Mouse (Mus musculus): ENCODE results near the gene Hs2st1. TPM values are rescaled to one million over a fixed set of nuclear protein-coding genes. Genes with fewer than 3 reads are reported as not detected.

Gene Hs2st1
- polyA plus RNA-seq, 1 experiment from 2014 or later: 12.1 TPM

DNA sequence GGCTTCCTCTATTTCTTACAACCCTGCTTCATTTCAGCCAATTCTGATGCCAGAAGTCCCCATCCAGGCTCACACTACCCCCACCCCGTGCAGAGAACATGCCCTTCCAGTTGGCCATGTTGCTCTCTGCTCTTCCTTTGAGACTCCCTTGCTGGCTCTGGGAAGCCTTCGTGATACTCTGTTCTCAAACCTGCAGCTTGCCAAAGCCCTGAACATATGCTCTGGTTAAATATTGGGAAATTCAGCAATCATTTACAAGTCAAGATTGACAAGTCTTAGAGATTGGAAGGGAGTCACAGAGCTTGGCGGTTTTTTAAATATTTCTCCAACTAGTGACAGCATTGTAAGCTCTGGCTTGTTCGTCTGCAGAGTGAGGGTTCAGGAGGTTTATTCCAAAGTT lies 183.5 kb downstream of the Hs2st1 start:
- no peak for ATAC-seq
- no peak overlapping the region for H3K4me2 ChIP-seq (ENCODE audit: low read length)
- H3K4me3 ChIP-seq (ENCODE audit: low read length): no peak overlapping the region
- H3K36me3 ChIP-seq (ENCODE audit: control insufficient read depth, insufficient read depth, low read length): no peaks in the 10 kb centered on the region
- no peak overlapping the region for H3K9ac ChIP-seq (ENCODE audit: low read depth, low read length)
- no peaks in the 10 kb centered on the region; the same call in 1 of the 2 replicates for H3K27me3 ChIP-seq (replicated peaks; ENCODE audit: control insufficient read depth, insufficient read depth, low read length)
- 82% methylated on average over 4 of the region's 4 CpGs for WGBS
- no peak overlapping the region for H3K27ac ChIP-seq (ENCODE audit: low read depth, low read length)
- H3K4me1 ChIP-seq (ENCODE audit: control insufficient read depth, insufficient read depth, low read depth, low read length): no peaks in the 10 kb centered on the region
- H3K9me3 ChIP-seq (ENCODE audit: control insufficient read depth, low read length): no peaks in the 10 kb centered on the region

DNA sequence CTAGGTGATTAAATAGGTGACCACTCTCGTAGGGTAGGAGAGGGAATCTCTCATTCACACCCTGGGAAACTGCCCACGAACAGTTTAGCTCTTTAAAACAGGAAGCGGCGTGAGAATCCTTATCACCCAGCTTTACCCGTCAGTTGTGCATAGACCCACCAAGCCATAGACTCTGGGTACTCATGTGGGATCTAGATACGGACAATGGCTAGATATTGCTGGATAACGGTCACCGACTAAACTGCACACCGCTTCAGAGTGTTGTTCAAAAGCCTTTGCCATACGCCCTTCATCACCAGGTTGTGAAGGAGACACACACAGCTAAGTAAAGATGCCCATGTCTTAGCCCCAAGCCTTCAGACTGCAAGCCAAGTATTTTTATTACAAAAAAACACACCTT lies 185.3 kb downstream of the Hs2st1 start:
- no peaks in the 10 kb centered on the region for H3K4me1 ChIP-seq (ENCODE audit: control insufficient read depth, insufficient read depth, low read depth, low read length)
- H3K9ac ChIP-seq (ENCODE audit: low read depth, low read length): no peak overlapping the region
- no peak overlapping the region for H3K4me2 ChIP-seq (ENCODE audit: low read length)
- H3K4me3 ChIP-seq (ENCODE audit: low read length): no peak overlapping the region
- H3K36me3 ChIP-seq (ENCODE audit: control insufficient read depth, insufficient read depth, low read length): no peaks in the 10 kb centered on the region
- no peak for ATAC-seq
- H3K9me3 ChIP-seq (ENCODE audit: control insufficient read depth, low read length): no peaks in the 10 kb centered on the region
- no peak overlapping the region for H3K27ac ChIP-seq (ENCODE audit: low read depth, low read length)
- H3K27me3 ChIP-seq (replicated peaks; ENCODE audit: control insufficient read depth, insufficient read depth, low read length): no peaks in the 10 kb centered on the region; the same call in 1 of the 2 replicates
- WGBS: 95% methylated on average over 10 of the region's 10 CpGs

DNA sequence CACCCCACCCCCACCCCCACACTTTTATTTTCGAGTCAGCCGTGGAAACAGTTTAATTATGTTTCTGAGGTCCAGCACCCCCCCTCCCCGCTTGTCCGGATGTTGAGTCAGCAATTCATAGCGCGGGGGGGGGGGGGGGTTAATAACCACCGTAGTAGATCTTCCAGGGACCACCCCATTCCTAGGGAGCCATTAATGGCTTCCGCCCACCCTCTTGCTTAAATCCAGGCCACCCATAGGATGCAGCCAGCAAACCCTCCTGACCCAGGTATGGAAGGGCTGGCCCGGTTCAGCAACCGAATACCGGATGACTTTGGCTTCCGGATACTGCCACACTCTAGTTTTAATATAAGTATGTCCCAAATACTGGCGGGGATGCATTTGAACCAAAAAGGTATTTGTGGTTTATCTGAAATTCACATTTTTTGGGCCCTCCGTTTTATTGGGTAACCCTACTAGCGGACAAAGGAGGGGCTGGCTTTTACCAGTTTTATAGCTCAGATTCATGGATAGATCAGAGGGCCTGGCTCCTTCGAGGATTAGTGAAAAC lies 188.5 kb downstream of the Hs2st1 start:
- 47% methylated on average over 15 of the region's 16 CpGs for WGBS
- Histone ChIP-seq H3K9me3 (ENCODE audit: control insufficient read depth, low read length) (no peaks in the 10 kb centered on the region), H3K4me1 (ENCODE audit: control insufficient read depth, insufficient read depth, low read depth, low read length) (peaks cover 2% of the 10 kb centered on the region), H3K27ac (ENCODE audit: low read depth, low read length) (no peak overlapping the region), H3K4me3 (ENCODE audit: low read length) (no peak overlapping the region), H3K4me2 (ENCODE audit: low read length) (peak overlapping the region; percentile 49), H3K9ac (ENCODE audit: low read depth, low read length) (no peak overlapping the region), H3K27me3 (replicated peaks; ENCODE audit: control insufficient read depth, insufficient read depth, low read length) (no peaks in the 10 kb centered on the region; the same call in 1 of the 2 replicates), H3K36me3 (ENCODE audit: control insufficient read depth, insufficient read depth, low read length) (no peaks in the 10 kb centered on the region)
- ATAC-seq: no peak

DNA sequence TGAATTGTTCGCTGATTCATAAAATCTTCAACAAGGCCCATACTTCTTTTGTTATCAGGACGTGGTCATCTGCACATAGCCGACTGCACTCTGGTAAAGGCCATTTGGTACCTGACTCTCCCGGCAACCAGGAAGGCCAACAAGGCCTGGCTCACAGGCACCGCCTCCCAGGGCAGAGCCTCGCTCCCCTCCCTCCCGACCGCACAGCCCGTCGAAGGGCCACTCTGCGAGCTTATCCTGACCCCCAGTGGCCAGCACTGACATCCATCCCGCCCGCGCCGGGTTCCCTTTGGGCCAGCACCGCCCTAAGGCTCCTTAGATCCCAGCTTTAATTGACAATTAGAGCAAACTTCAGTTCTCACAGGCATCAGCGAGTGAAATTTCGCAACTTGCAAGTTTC lies 189.1 kb downstream of the Hs2st1 start:
- Histone ChIP-seq H3K4me3 (ENCODE audit: low read length) (peak overlapping the region; percentile 24), H3K9ac (ENCODE audit: low read depth, low read length) (peak overlapping the region; percentile 20; the same call in 1 of the 2 replicates), H3K4me2 (ENCODE audit: low read length) (peak overlapping the region; percentile 49), H3K36me3 (ENCODE audit: control insufficient read depth, insufficient read depth, low read length) (no peaks in the 10 kb centered on the region), H3K27ac (ENCODE audit: low read depth, low read length) (no peak overlapping the region), H3K9me3 (ENCODE audit: control insufficient read depth, low read length) (no peaks in the 10 kb centered on the region), H3K4me1 (ENCODE audit: control insufficient read depth, insufficient read depth, low read depth, low read length) (peaks cover 2% of the 10 kb centered on the region), H3K27me3 (replicated peaks; ENCODE audit: control insufficient read depth, insufficient read depth, low read length) (no peaks in the 10 kb centered on the region; the same call in 1 of the 2 replicates)
- WGBS: 4% methylated on average over 18 of the region's 18 CpGs
- peak; percentile 89 for ATAC-seq

DNA sequence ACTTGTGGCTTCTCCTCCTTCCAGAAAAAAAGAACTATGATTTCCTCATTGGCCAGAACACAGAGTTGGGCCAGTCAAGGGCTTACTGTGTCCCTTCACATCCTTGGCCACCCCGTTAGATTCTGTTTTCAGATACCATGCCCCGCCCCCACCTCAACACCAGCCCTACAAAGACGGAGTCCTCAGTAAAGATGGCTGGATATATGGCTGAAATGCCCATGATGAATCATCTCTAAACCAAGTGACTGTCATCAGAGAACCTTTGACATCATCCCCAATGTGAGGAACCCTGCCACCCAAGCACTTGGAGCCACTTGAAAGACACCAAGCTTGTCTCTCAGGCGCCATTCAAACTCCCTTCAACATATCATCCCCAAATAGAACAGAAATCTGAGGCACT lies 190.2 kb downstream of the Hs2st1 start:
- ATAC-seq: no peak
- Histone ChIP-seq H3K4me2 (ENCODE audit: low read length) (no peak overlapping the region), H3K9me3 (ENCODE audit: control insufficient read depth, low read length) (no peaks in the 10 kb centered on the region), H3K27ac (ENCODE audit: low read depth, low read length) (no peak overlapping the region), H3K36me3 (ENCODE audit: control insufficient read depth, insufficient read depth, low read length) (no peaks in the 10 kb centered on the region), H3K4me3 (ENCODE audit: low read length) (no peak overlapping the region), H3K4me1 (ENCODE audit: control insufficient read depth, insufficient read depth, low read depth, low read length) (peaks cover 2% of the 10 kb centered on the region), H3K9ac (ENCODE audit: low read depth, low read length) (no peak overlapping the region), H3K27me3 (replicated peaks; ENCODE audit: control insufficient read depth, insufficient read depth, low read length) (no peaks in the 10 kb centered on the region; the same call in 1 of the 2 replicates)
- 84% methylated on average over 4 of the region's 4 CpGs for WGBS

Other genes with a start within 250 kb of the Hs2st1 start
- 574 and 619 TPM in 2 replicates for gene Selenof, start 123 bp upstream of the Hs2st1 start, polyA plus RNA-seq (2015; fragmentation: Nextera tagmentation; extraction: Ambion mirVana)
- gene Sh3glb1, start 150.2 kb upstream of the Hs2st1 start, polyA plus RNA-seq (2015; fragmentation: Nextera tagmentation; extraction: Ambion mirVana): 95.4 and 113 TPM in 2 replicates
- gene Clca3a1, start 190.8 kb upstream of the Hs2st1 start, polyA plus RNA-seq (2015; fragmentation: Nextera tagmentation; extraction: Ambion mirVana): 0.26 and 0.31 TPM in 2 replicates
- gene Clca3a2, start 249.3 kb upstream of the Hs2st1 start, polyA plus RNA-seq (2015; fragmentation: Nextera tagmentation; extraction: Ambion mirVana): 0.04 TPM in 1 of 2 replicates, not detected in the other